Mouse (Mus musculus): ENCODE results near the gene Asap2.

The Asap2 gene

GRCm38 (mm10) chr12:21195497-21195896 is 205.2 kb downstream of the Asap2 start:
- no peak for TF ChIP-seq GATA4 (IDR thresholded peaks at IDR 0.05; ENCODE audit: insufficient replicate concordance, low read length)

DNA sequence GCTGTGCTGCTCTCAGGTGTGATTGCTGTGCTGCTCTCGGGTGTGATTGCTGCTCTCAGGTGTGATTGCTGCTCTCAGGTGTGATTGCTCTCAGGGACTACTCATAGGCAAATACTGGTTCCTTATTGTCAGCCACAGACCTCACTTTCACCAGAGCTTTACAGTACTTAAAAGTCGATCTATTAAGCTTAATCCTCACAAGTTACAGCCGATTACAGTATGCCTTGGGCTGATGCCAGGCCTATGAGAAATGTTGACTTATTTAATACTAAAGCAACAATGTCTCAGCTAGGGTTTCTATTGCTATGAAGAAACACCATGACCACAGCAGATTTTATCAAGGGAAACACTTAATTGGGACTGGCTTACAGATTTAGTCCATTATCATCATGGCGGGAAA is 206.2 kb downstream of the Asap2 start:
- TF ChIP-seq GATA4 (IDR thresholded peaks at IDR 0.05; ENCODE audit: insufficient replicate concordance, low read length), result no peak

DNA sequence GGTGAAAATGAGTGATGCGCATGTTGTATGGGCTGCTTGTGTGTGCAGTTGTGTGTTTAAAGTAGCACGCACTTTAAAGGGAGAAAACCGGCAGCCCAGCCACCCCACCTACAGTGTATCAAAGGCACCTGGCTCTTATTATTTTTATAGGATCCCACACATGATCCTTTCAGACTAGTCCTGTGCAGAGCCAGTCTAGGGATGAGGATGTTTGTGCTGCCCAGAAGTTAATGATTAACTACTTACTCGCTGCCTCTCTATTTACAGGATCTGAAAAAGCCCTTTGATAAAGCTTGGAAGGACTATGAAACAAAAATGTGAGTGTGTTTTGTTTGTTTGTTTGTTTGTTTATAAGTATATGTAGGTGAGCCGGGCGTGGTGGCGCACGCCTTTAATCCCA is 210.4 kb downstream of the Asap2 start:
- TF ChIP-seq GATA4 (IDR thresholded peaks at IDR 0.05; ENCODE audit: insufficient replicate concordance, low read length), result no peak

GRCm38 (mm10) chr12:21201485-21202269 is 211.4 kb downstream of the Asap2 start:
- no peak for TF ChIP-seq GATA4 (IDR thresholded peaks at IDR 0.05; ENCODE audit: insufficient replicate concordance, low read length)

- no peak for TF ChIP-seq GATA4 (IDR thresholded peaks at IDR 0.05; ENCODE audit: insufficient replicate concordance, low read length)
These were observed 214.5 kb downstream of the Asap2 start for GRCm38 (mm10) chr12:21204701-21205312.

DNA sequence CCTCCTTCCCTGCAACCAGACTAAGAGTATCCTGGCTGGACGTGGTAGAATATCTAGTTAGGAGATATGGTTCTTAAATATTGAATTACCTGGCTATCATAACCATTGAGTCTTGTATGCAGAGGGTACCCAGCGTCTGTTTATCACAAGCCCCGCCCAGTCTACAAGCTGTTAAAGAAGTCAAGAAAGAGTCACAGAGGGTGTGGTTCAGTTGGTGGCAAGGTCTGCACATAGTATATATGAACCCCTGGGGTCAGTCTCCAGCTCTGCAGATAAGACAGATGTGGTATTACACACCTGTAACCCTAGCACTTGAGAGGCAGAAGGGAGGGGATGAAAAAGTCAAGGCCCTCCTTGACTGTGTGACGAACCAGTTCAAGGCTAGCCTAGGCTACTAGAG is 215.5 kb downstream of the Asap2 start:
- TF ChIP-seq GATA4 (IDR thresholded peaks at IDR 0.05; ENCODE audit: insufficient replicate concordance, low read length), result no peak

DNA sequence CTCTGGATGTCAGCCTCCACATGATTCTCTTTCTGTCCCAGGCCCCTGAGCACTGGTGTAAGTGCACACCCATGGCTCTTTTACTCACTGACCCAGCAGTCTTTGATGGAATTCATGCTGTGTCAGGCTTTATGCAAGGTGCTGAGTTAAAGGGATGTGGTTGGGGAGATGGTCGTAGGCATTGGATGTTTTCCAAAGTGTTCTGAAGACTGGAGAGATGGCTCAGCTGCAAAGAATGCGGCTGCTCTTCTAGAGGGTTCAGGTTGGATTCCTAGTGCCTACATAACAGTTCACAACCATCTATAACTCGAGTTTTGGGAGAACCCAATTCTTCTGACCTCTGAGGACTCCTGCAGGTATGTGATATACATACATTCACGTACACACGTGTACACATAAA is 217.2 kb downstream of the Asap2 start:
- no peak for TF ChIP-seq GATA4 (IDR thresholded peaks at IDR 0.05; ENCODE audit: insufficient replicate concordance, low read length)

GRCm38 (mm10) chr12:21208172-21208795 is 218.0 kb downstream of the Asap2 start:
- no peak for TF ChIP-seq GATA4 (IDR thresholded peaks at IDR 0.05; ENCODE audit: insufficient replicate concordance, low read length)

GRCm38 (mm10) chr12:21209273-21209672 is 219.0 kb downstream of the Asap2 start:
- TF ChIP-seq GATA4 (IDR thresholded peaks at IDR 0.05; ENCODE audit: insufficient replicate concordance, low read length), result peak; percentile 30; the same call in 1 of the 2 replicates

GRCm38 (mm10) chr12:21212876-21213275 is 222.6 kb downstream of the Asap2 start:
- no peak for TF ChIP-seq GATA4 (IDR thresholded peaks at IDR 0.05; ENCODE audit: insufficient replicate concordance, low read length)

GRCm38 (mm10) chr12:21214551-21215165 is 224.4 kb downstream of the Asap2 start:
- TF ChIP-seq GATA4 (IDR thresholded peaks at IDR 0.05; ENCODE audit: insufficient replicate concordance, low read length), result no peak

GRCm38 (mm10) chr12:21217776-21218444 is 227.7 kb downstream of the Asap2 start:
- no peak for TF ChIP-seq GATA4 (IDR thresholded peaks at IDR 0.05; ENCODE audit: insufficient replicate concordance, low read length)

- no peak for TF ChIP-seq GATA4 (IDR thresholded peaks at IDR 0.05; ENCODE audit: insufficient replicate concordance, low read length)
These were observed 230.3 kb downstream of the Asap2 start for GRCm38 (mm10) chr12:21220596-21220995.

- no peak for TF ChIP-seq GATA4 (IDR thresholded peaks at IDR 0.05; ENCODE audit: insufficient replicate concordance, low read length)
These were observed 233.7 kb downstream of the Asap2 start for GRCm38 (mm10) chr12:21223923-21224322.

DNA sequence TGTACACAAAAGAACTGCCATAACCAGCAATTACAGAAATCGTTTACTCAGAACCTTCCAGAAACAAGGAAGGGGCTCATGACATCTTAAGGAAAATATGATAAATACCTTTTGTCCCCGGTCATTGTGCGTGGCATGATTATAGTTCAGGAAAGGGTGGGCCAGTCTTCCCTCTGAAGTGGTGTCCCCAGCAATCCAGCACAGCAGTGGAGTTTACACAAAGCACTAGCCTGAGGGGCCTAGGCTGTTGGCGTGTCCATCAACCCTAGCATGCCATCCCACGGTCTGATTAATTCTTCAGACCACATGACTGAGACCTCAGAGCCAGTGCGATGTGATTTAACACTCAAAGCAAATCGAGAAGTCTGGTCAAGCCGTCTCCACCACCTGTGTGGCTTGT is 235.1 kb downstream of the Asap2 start:
- no peak for TF ChIP-seq GATA4 (IDR thresholded peaks at IDR 0.05; ENCODE audit: insufficient replicate concordance, low read length)

Measured in liver, adult (tissue).